Mouse (Mus musculus) kidney, adult 10 weeks (tissue): ENCODE measurements around the gene Habp2. TPM values are rescaled to one million over a fixed set of nuclear protein-coding genes. Genes with fewer than 3 reads are reported as not detected.

ENCODE experiments used
- polyA plus RNA-seq: library from polyadenylated mRNA; stranded (reverse); fragments of 350-450 nt; fragmentation: Illumina TruSeq; extraction: RNeasy Lipid Tissue Mini Kit (QIAGEN cat#74804); gene quantifications from one replicate; pipeline ENCODE4 v1.2.3, GENCODE M21; 2014; ENCODE audit warnings: low read depth, low replicate concordance

Gene Habp2
- polyA plus RNA-seq: 69.6 TPM

GRCm38 (mm10) chr19:56286866-56287265, at the start of gene Habp2:
TSS of gene Habp2 (plus strand) at chr19:56287137.

Other genes starting within 250 kb of the Habp2 start
- not detected for gene Nrap, start 102.9 kb downstream of the Habp2 start, polyA plus RNA-seq
- gene Casp7, start 110.0 kb downstream of the Habp2 start, polyA plus RNA-seq: 13.9 TPM
- gene Plekhs1, start 174.5 kb downstream of the Habp2 start, polyA plus RNA-seq: not detected